Mouse (Mus musculus) liver, postnatal 0 days (tissue): ENCODE measurements around the gene Gm8247. TPM values are rescaled to one million over a fixed set of nuclear protein-coding genes. Genes with fewer than 3 reads are reported as not detected.
"Not testable (repeated sequence)": the region's sequence is repeated elsewhere in the genome, so short reads cannot be mapped to it uniquely, and the experiment has no call there.

Source experiments
- ATAC-seq: fragments of 200-750 bp; cut with Nextera tagmentation; 2 replicates; pipeline ENCODE4 v1.8.0; 2017; ENCODE audit warnings: mild to moderate bottlenecking, moderate library complexity
- DNase-seq: peaks from one replicate; pipeline ENCODE4 v3.0.0-alpha.2; 2016
- H3K27ac ChIP-seq: fragments of 300-500 bp; sonication (generic); 2 replicates; pipeline ENCODE4 v1.5.1; 2014; ENCODE audit warnings: antibody characterized with exemption, moderate library complexity, mild to moderate bottlenecking, low read depth
- H3K27me3 ChIP-seq: fragments of 300-500 bp; sonication (generic); 2 replicates; pipeline ENCODE4 v1.6.1; 2014; ENCODE audit warnings: low read length, control low read depth, mixed read lengths; ENCODE audit not compliant: insufficient read depth
- H3K36me3 ChIP-seq: fragments of 300-500 bp; sonication (generic); replicated peaks from 2 replicates; pipeline ENCODE4 v1.6.1; 2014; ENCODE audit warnings: mild to moderate bottlenecking, control low read depth, low read length, moderate library complexity, mixed read lengths; ENCODE audit not compliant: insufficient read depth
- H3K4me1 ChIP-seq: fragments of 300-500 bp; sonication (generic); 2 replicates; pipeline ENCODE4 v1.6.1; 2014; ENCODE audit warnings: antibody characterized with exemption, mild to moderate bottlenecking, control low read depth; ENCODE audit not compliant: insufficient read depth
- H3K4me2 ChIP-seq: fragments of 300-500 bp; sonication (generic); 2 replicates; pipeline ENCODE4 v1.6.1; 2014; ENCODE audit warnings: low read depth, mild to moderate bottlenecking, low read length, moderate library complexity, mixed read lengths
- H3K4me3 ChIP-seq: fragments of 300-500 bp; sonication (generic); 2 replicates; pipeline ENCODE4 v1.5.1; 2014; ENCODE audit warnings: low read depth, low read length
- H3K9ac ChIP-seq: fragments of 300-500 bp; sonication (generic); replicated peaks from 2 replicates; pipeline ENCODE4 v1.6.1; 2014; ENCODE audit warnings: mild to moderate bottlenecking, moderate library complexity
- H3K9me3 ChIP-seq: fragments of 300-500 bp; sonication (generic); 2 replicates; pipeline ENCODE4 v1.6.1; 2016; ENCODE audit warnings: mild to moderate bottlenecking, control low read depth, low read length, mixed read lengths
- WGBS: fragments of 180-500 bp; shearing (Covaris S2); extraction: QIAGEN DNeasy Blood & Tissue Kit; methylation state at CpG from one replicate; pipeline ENCODE4 v1.1.7; 2014; ENCODE audit not compliant: insufficient replicate concordance; 5-methylcytosine and 5-hydroxymethylcytosine counted together
- polyA plus RNA-seq: library from polyadenylated mRNA; unstranded; fragments of >200 nt; fragmentation: Nextera tagmentation; extraction: Ambion mirVana; gene quantifications from 2 replicates; pipeline ENCODE4 v1.2.1, GENCODE M21; 2015

The Gm8247 gene
- polyA plus RNA-seq: not detected in 2 replicates

GRCm38 (mm10) chr14:44582853-44583252, at the start of gene Gm8247:
Gene Gm8247 (plus strand): TSS chr14:44583153.
- 89% methylated on average over 4 of the region's 4 CpGs for WGBS
- not testable (repeated sequence) for H3K27ac ChIP-seq, H3K9ac ChIP-seq, H3K36me3 ChIP-seq, ATAC-seq, H3K4me2 ChIP-seq, DNase-seq, H3K4me1 ChIP-seq, H3K4me3 ChIP-seq, H3K27me3 ChIP-seq, H3K9me3 ChIP-seq

- ATAC-seq: not testable (repeated sequence)
- WGBS: 52% methylated on average over 3 of the region's 5 CpGs
These were observed 35.0 kb upstream of the Gm8247 start for GRCm38 (mm10) chr14:44547961-44548360.

DNA sequence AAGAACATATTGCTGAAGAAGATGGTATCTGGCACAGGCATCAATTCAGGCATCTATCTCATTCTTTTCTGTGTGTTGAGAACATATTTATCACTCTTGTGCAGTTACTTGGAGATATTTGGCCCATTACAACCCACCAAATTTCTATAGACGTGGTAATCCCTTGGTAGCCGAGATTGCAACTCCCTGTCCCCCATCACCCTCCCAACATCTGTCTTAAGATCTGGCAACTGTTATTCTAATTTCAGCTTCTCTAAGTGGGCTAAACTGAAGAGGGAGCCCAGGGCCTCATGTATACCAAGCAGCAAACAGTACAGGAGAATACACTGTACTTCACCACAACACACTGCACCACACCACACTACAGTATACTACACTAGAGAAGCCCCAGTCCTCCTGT, 8.8 kb downstream of the Gm8247 start:
- 59% methylated on average over 2 of the region's 2 CpGs for WGBS
- H3K36me3 ChIP-seq, DNase-seq, H3K9ac ChIP-seq, H3K4me3 ChIP-seq, H3K4me2 ChIP-seq, H3K4me1 ChIP-seq, H3K27ac ChIP-seq, ATAC-seq, H3K9me3 ChIP-seq, H3K27me3 ChIP-seq: not testable (repeated sequence)

More at GRCm38 (mm10) chr14:44547961-44548360, 35.0 kb upstream of the Gm8247 start:
- H3K4me2 ChIP-seq, H3K9me3 ChIP-seq, H3K4me3 ChIP-seq, H3K4me1 ChIP-seq, DNase-seq, H3K9ac ChIP-seq, H3K27me3 ChIP-seq, H3K36me3 ChIP-seq, H3K27ac ChIP-seq: not testable (repeated sequence)

DNA sequence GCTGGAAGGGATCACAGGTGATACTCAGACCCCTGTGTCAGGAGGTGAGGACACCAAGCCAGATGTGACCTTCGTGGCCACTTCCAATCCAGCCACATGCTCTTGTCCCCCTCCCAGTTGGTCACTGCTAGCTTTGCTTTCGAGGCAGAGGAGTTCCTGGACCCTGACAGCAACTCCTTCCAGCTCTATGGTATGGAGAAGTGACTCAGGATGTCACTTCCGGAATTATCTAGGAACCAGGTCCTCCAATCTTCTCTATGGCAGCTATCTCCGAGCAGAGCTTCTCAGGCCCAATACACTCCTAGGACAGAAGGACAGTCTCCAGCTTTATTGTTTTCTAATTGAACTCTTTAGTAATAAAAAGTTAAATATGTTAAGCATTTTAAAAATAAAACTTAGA, 44.8 kb downstream of the Gm8247 start, which contains the start of gene Gm5624:
Gene Gm5624 (minus strand): TSS at position 202 of the 400 bp plus-strand sequence.
- H3K4me1 ChIP-seq, H3K36me3 ChIP-seq, H3K4me2 ChIP-seq, H3K27ac ChIP-seq, H3K27me3 ChIP-seq, ATAC-seq, H3K9ac ChIP-seq, H3K4me3 ChIP-seq, H3K9me3 ChIP-seq, DNase-seq: not testable (repeated sequence)
- 65% methylated on average over 4 of the region's 4 CpGs for WGBS

Other genes starting within 250 kb of the Gm8247 start
- not detected in 2 replicates for gene Gm5930, start 244.6 kb upstream of the Gm8247 start, polyA plus RNA-seq
- gene Gm8229, start 217.8 kb upstream of the Gm8247 start, polyA plus RNA-seq: not detected in 2 replicates
- not detected in 2 replicates for gene Gm3371, start 172.5 kb upstream of the Gm8247 start, polyA plus RNA-seq
- gene Gm8232, start 149.5 kb upstream of the Gm8247 start, polyA plus RNA-seq: not detected in 2 replicates
- not detected in 2 replicates for gene BC061237, start 90.7 kb upstream of the Gm8247 start, polyA plus RNA-seq
- not detected in 2 replicates for gene Gm17093, start 64.9 kb upstream of the Gm8247 start, polyA plus RNA-seq
- gene Gm5624, start 44.8 kb downstream of the Gm8247 start, polyA plus RNA-seq: not detected in 2 replicates
- gene Gm8257, start 123.3 kb downstream of the Gm8247 start, polyA plus RNA-seq: not detected in 2 replicates
- not detected in 2 replicates for gene Gm8267, start 167.2 kb downstream of the Gm8247 start, polyA plus RNA-seq